Mouse (Mus musculus): ENCODE results near the gene Irs1. TPM values are rescaled to one million over a fixed set of nuclear protein-coding genes. Genes with fewer than 3 reads are reported as not detected.

The Irs1 gene
- polyA plus RNA-seq, 1 experiment from 2014 or later, result 8.1 TPM

DNA sequence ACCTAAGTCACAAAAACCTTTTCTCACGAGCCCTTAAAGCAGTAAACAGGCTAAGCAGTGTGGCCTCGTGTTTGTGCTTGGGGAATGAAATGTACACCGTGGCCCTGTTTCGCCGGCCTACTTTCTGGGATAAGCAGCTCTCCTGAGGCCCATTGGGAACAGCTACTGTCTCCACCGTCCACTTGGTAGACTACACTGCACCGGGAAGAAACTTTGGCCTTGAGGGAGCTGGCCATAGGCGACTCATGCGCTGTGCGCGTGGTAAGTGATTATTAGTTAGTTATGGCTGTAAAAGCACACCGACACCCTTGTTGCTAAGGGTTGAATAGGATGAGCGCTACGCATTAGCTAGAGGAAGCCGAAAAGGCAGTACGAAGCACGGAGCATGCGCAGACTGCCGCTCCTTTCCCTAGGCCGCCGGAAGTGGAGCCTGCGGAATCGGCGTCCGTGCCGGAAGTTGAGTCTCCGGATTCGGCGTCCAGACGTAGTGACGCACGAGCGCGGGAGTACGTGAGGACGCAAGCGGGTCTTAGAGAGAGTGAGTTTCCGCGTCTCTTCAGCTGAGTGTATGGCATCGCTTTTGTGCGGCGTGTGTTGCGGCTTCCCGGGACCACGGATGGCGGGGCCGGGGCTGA, 25.0 kb upstream of the Irs1 start, which contains the start of gene Rhbdd1:
Rhbdd1 (plus strand) TSS at position 342 of the 635 bp plus-strand sequence.
- Histone ChIP-seq H3K36me3 (no peaks in the 10 kb centered on the region), H3K27ac (replicated peaks) (peak within 1 kb of the TSS; percentile 97), H3K9me3 (replicated peaks) (no peaks in the 10 kb centered on the region), H3K9ac (replicated peaks) (peak within 1 kb of the TSS; percentile 87), H3K27me3 (replicated peaks) (no peaks in the 10 kb centered on the region), H3K4me1 (peaks cover 26% of the 10 kb centered on the region), H3K4me2 (peak within 1 kb of the TSS; percentile 73), H3K4me3 (replicated peaks) (peak within 1 kb of the TSS; percentile 84)
- 3% methylated on average over 47 of the region's 47 CpGs for WGBS
- peak; percentile 98 for ATAC-seq (ENCODE audit: low FRiP score)

DNA sequence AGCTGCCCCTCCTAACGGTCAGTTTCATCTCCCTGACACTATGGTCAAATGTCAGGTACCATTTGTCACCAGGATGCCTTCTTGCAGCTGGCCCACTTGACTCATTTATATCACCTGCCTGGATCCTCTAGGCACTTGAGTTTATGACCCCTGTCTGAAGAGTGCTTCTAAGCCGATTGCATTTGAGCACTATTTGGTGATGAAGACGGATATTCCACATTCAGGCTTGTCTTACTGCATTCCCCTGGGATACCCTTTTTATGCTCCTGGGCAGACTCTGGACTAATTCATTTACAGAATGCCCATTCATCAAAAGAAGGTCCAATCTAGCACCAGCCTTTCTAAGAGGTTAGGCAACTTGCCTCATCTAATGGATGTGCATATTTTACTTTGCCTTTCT, 13.3 kb upstream of the Irs1 start:
- Histone ChIP-seq H3K9ac (replicated peaks) (no peak overlapping the region), H3K36me3 (no peaks in the 10 kb centered on the region), H3K4me2 (no peak overlapping the region), H3K27me3 (replicated peaks) (no peaks in the 10 kb centered on the region; the same call in 1 of the 2 replicates), H3K9me3 (replicated peaks) (no peaks in the 10 kb centered on the region), H3K4me1 (no peaks in the 10 kb centered on the region), H3K4me3 (replicated peaks) (no peak overlapping the region), H3K27ac (replicated peaks) (no peak overlapping the region)
- 30% methylated on average over 3 of the region's 3 CpGs for WGBS
- no peak for ATAC-seq (ENCODE audit: low FRiP score)

DNA sequence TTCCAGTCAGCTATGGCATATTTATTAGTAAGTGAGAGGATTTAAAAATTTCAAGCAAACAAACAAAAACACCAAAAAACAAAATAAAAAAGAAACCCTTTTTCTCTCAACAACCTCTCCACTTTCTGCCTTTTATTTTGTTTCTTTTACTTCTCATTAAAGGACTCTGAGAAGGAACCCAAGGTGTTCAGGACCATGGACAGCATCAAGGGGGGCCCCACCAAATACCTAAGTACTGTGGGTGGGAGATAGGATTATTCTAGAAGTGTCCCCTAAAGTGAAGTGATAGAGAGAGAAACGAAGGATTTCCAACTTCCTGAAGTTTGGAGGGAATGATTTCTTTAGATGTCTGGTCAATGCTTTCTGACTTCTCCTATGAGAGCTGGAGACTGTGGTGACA, 7.4 kb upstream of the Irs1 start:
- ATAC-seq (ENCODE audit: low FRiP score), result no peak
- whole genome bisulfite sequencing, result 48% methylated on average over 1 of the region's 1 CpGs
- no peaks in the 10 kb centered on the region; the same call in 1 of the 2 replicates for H3K27me3 ChIP-seq (replicated peaks)
- H3K27ac ChIP-seq (replicated peaks), result no peak overlapping the region
- H3K9me3 ChIP-seq (replicated peaks), result no peaks in the 10 kb centered on the region
- H3K4me1 ChIP-seq, result 0 out of 2 replicates have a peak, but pooled peaks cover 3% of the 10 kb centered on the region
- no peak overlapping the region for H3K9ac ChIP-seq (replicated peaks)
- no peak overlapping the region for H3K4me2 ChIP-seq
- no peaks in the 10 kb centered on the region for H3K36me3 ChIP-seq
- no peak overlapping the region for H3K4me3 ChIP-seq (replicated peaks)

DNA sequence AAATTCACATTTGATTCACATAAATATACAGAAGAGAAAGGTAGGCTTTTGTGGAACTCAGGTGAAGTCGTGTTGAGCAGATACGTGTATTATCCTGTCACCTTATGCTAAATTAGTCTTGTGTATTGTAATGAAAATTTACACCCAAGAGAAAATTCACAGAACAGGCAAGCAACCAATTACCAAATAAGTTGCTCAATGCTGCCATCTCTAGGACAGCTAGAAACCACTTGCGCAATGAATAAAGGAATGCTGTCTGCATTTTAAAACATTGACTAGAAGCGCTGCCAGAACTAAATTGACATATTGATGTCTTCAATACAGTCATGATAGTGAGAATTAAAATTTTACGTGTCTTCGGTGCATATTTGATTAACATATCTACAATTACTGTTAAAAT, 2.9 kb upstream of the Irs1 start:
- no peak overlapping the region for H3K9ac ChIP-seq (replicated peaks)
- no peak overlapping the region for H3K4me3 ChIP-seq (replicated peaks)
- no peaks in the 10 kb centered on the region for H3K9me3 ChIP-seq (replicated peaks)
- no peaks in the 10 kb centered on the region for H3K36me3 ChIP-seq
- H3K4me1 ChIP-seq, result peaks cover 27% of the 10 kb centered on the region
- H3K27ac ChIP-seq (replicated peaks), result no peak overlapping the region
- H3K27me3 ChIP-seq (replicated peaks), result no peaks in the 10 kb centered on the region
- no peak for ATAC-seq (ENCODE audit: low FRiP score)
- H3K4me2 ChIP-seq, result no peak overlapping the region
- WGBS, result 11% methylated on average over 6 of the region's 6 CpGs

DNA sequence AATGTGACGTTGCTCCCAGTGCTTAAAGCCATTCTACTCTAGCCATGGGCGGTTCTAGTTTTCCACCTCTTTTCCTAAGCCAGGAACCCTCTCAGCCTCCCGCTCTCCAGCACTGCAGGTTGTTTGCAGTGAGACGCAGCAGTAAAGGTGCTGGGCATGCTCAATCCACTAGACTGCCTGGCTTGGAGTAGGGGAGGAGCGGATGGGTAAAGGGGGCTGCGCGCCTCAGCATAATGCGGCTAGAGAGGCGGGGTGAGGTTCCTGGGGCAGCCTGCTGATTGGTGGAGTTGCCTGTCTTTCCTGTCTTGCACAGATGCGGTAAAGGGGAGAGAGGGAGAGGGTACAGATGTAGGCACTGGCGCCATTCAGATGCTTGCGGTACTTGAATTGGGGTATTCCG, 1.6 kb upstream of the Irs1 start:
- WGBS, result 0% methylated on average over 13 of the region's 13 CpGs
- Histone ChIP-seq H3K4me1 (peaks cover 41% of the 10 kb centered on the region), H3K4me2 (peak overlapping the region; percentile 86), H3K27ac (replicated peaks) (peak overlapping the region; percentile 98), H3K4me3 (replicated peaks) (peak overlapping the region; percentile 70), H3K27me3 (replicated peaks) (no peaks in the 10 kb centered on the region), H3K36me3 (peaks cover 6% of the 10 kb centered on the region; the same call in 1 of the 2 replicates), H3K9ac (replicated peaks) (peak overlapping the region; percentile 82), H3K9me3 (replicated peaks) (no peaks in the 10 kb centered on the region)
- peak; percentile 82 for ATAC-seq (ENCODE audit: low FRiP score)

DNA sequence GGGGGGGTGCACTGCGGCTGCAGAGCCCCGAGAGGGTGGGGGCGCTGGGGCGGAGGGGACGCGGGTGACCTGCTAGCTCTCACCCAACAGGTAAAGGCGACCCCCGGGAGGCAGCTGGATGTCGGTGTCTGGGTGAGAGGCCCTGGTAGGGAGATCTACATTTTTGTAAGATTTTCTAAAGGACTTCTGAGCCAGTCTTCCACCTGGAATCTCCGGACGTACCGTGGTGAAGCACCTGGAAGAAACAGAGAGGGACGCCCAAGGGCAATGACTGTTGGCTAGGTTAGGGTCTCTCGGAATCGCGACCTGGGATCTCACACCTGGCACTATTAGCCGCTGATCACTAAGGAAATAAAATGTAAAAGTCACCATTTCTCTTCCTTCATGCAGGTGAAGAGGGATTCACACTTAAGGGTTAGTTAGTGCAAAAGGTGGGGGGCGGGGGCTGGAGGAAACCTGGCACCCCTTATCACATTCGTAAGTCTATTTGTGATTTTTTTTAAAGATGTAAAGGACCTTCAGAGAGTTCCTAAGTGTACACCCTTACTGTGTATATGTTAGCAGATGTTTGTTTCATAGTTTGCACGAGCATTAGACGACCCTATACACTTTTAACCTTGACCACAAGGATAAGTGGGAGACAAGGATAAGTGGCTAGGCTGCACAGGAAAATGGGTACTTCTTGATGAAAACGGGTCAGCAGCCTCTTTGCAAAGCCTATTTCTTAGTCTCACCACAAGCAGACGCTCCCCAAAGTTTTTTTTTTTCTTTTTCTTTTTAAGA, 905 bp upstream of the Irs1 start:
- Histone ChIP-seq H3K27ac (replicated peaks) (peak overlapping the region; percentile 98), H3K36me3 (peaks cover 6% of the 10 kb centered on the region; the same call in 1 of the 2 replicates), H3K27me3 (replicated peaks) (no peaks in the 10 kb centered on the region), H3K9ac (replicated peaks) (peak overlapping the region; percentile 82), H3K9me3 (replicated peaks) (no peaks in the 10 kb centered on the region), H3K4me2 (peak overlapping the region; percentile 86), H3K4me3 (replicated peaks) (peak overlapping the region; percentile 70), H3K4me1 (peaks cover 47% of the 10 kb centered on the region)
- 1% methylated on average over 23 of the region's 23 CpGs for WGBS
- ATAC-seq (ENCODE audit: low FRiP score), result no peak

DNA sequence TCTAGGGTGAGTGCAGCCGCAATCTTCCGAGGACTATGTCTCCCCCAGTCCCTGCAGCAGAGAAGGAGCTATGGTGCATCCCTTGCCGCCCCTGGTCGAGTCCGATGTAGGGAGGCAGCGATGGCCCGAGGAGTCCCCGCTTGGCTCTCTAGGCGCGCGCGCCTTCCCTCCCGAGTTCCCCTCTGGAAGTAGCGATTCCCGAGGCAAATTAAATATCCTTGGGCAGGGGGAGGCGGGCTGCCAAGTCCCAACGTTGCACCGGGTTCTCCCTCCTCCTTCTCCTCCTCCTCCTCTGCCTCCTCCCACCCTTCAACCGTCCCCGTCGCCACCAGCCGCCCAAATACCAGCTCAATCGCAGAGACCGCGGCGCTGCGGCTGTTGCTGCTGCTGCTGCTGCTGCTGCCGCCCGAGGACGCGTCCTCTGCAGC, 479 bp downstream of the Irs1 start:
- peaks cover 57% of the 10 kb centered on the region for H3K4me1 ChIP-seq
- H3K27ac ChIP-seq (replicated peaks), result peak overlapping the region; percentile 98
- H3K27me3 ChIP-seq (replicated peaks), result no peaks in the 10 kb centered on the region
- peak overlapping the region; percentile 82 for H3K9ac ChIP-seq (replicated peaks)
- H3K9me3 ChIP-seq (replicated peaks), result no peaks in the 10 kb centered on the region
- H3K36me3 ChIP-seq, result peaks cover 6% of the 10 kb centered on the region; the same call in 1 of the 2 replicates
- under 1% methylated on average over 31 of the region's 31 CpGs for WGBS
- H3K4me2 ChIP-seq, result peak overlapping the region; percentile 86
- peak; percentile 60 for ATAC-seq (ENCODE audit: low FRiP score)
- peak overlapping the region; percentile 70 for H3K4me3 ChIP-seq (replicated peaks)

DNA sequence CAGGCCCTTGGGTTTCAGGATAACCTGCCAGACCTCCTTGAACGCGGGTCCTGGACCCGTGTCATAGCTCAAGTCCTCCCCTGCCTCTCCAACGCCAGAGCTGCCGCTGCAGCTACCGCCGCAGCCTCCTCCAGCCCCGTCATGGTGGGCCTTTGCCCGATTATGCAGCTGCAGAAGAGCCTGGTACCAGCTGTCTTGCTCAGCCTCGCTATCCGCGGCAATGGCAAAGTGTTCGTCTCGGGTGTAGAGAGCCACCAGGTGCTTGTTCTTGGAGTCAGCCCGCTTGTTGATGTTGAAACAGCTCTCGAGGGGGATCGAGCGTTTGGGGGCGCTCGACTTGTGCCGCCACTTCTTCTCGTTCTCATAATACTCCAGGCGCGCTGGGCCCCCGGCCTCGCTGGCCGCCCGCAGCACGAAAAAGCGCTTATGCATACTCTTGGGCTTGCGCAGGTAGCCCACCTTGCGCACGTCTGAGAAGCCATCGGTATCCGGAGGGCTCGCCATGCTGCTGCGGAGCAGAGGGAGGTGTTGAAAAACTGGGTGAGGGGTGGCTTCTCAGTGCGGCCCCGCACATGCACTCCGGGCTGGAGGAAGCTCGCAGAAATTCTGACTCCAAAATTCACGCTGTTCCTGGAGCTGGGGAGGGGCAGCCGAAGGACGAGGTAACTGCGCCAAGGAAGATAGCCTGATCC, 1.1 kb downstream of the Irs1 start:
- Histone ChIP-seq H3K9me3 (replicated peaks) (no peaks in the 10 kb centered on the region), H3K4me2 (peak overlapping the region; percentile 86), H3K27ac (replicated peaks) (peak overlapping the region; percentile 98), H3K4me3 (replicated peaks) (peak overlapping the region; percentile 70), H3K9ac (replicated peaks) (peak overlapping the region; percentile 82), H3K36me3 (peaks cover 6% of the 10 kb centered on the region; the same call in 1 of the 2 replicates), H3K4me1 (peaks cover 61% of the 10 kb centered on the region), H3K27me3 (replicated peaks) (no peaks in the 10 kb centered on the region)
- ATAC-seq (ENCODE audit: low FRiP score), result peak; percentile 3; the same call in 1 of the 2 replicates
- under 1% methylated on average over 45 of the region's 45 CpGs for WGBS

DNA sequence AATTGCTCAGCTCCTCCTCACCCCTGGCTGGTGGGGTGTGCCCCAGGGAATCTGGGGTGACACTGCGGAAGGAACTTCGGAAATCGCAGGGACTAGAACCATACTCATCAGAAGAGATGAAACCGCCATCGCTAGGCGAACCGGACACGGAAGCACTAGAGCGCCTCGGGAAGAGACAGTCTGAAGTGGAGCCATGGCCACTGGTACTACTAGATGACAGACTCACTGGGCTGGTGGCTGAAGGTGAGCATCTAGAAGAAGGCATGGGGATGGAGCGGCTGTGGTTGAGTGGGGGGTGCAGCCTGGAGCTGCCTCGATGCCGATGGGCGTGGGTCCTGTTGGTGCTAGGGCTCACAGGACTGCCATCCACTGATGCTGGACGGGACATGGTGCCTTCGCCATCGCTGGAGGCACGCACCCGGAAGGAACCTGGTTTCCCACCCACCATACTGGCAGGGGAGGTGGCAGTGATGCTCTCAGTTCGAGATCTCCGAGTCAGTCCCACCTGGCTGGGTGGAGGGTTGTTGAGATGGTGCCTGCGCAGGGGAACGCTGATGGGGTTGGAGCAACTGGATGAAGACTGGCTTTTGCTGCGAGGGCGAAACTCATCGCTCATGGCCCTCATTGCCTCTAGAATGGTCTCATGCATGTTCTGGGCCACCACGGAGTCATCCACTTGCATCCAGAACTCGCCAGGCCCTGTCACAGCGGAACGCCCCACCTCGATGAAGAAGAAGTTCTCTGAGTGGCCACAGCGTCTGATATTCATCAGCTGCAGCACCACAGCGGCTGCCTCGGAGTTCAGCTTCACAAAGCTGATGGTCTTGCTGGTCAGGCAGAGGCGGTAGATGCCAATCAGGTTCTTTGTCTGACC, 1.9 kb downstream of the Irs1 start:
- H3K4me2 ChIP-seq, result peak overlapping the region; percentile 86
- no peaks in the 10 kb centered on the region for H3K9me3 ChIP-seq (replicated peaks)
- H3K4me3 ChIP-seq (replicated peaks), result peak overlapping the region; percentile 70
- H3K36me3 ChIP-seq, result peaks cover 6% of the 10 kb centered on the region; the same call in 1 of the 2 replicates
- peaks cover 61% of the 10 kb centered on the region for H3K4me1 ChIP-seq
- ATAC-seq (ENCODE audit: low FRiP score), result no peak
- H3K9ac ChIP-seq (replicated peaks), result peak overlapping the region; percentile 82
- 66% methylated on average over 35 of the region's 35 CpGs for WGBS
- no peaks in the 10 kb centered on the region for H3K27me3 ChIP-seq (replicated peaks)
- peak overlapping the region; percentile 98 for H3K27ac ChIP-seq (replicated peaks)

DNA sequence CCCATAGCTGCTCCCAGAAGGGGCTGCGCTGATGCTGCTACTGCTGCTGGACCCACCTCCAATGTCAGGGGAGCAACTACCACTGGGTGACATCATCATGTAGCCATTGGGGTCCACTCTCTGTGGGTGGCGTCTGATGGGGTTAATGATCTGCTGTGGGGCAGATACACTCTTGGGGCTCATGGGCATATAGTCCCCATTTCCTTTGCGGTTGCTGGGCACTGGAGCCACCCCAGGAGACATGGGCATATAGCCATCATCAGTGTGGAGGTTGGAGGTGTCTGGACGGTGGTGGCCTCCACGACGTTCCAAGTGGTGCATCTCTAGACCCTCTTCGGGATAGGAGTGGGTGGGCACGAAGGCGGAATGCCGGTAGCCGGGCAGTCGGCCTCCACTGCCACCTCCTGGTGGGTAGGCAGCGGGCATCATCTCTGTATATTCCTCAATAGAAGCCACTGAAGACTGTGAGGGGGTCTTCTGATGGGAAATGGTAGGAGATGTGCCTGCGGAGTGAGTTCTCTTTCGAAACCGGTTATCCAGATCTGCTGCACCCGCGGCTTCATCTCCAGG, 2.7 kb downstream of the Irs1 start:
- Histone ChIP-seq H3K27me3 (replicated peaks) (no peaks in the 10 kb centered on the region), H3K4me1 (peaks cover 66% of the 10 kb centered on the region), H3K4me3 (replicated peaks) (peak overlapping the region; percentile 70), H3K4me2 (peak overlapping the region; percentile 86), H3K9ac (replicated peaks) (0 out of 2 replicates have a peak overlapping the region, but pooled peaks have one; percentile 82), H3K9me3 (replicated peaks) (no peaks in the 10 kb centered on the region), H3K36me3 (peaks cover 6% of the 10 kb centered on the region; the same call in 1 of the 2 replicates), H3K27ac (replicated peaks) (no peak overlapping the region; the same call in 1 of the 2 replicates)
- WGBS, result 91% methylated on average over 18 of the region's 18 CpGs
- no peak for ATAC-seq (ENCODE audit: low FRiP score)

All from neural tube, embryonic 15.5 days (tissue).